ENCODE assay signal across 18 mouse cellular contexts in genomic region chr9:58234502-58235015, GRCm38 (mm10). TPM values are rescaled to one million over a fixed set of nuclear protein-coding genes. Genes with fewer than 3 reads are reported as not detected.
DNase-seq lines count a peak whose midpoint lies in the region; ATAC-seq and TF ChIP-seq lines count a peak whose summit lies in the region.
"Had no signal": no experiment of that assay in that cellular context is flagged by ENCODE, and none has a peak within 500 bp of the region (broad histone marks: within the 10 kb centered on the region; RNA-seq: fewer than 3 reads in every experiment).

No protein-coding gene starts in this region.

- no peaks in the 10 kb centered on the region for H3K27me3 ChIP-seq in testis, adult 2 months (ENCODE audit: control insufficient read depth, insufficient read depth, low read length)
- H3K27me3 ChIP-seq in G1E (ENCODE audit: insufficient read depth, low read length): no peaks in the 10 kb centered on the region; the same call in 1 of the 2 replicates
- H3K27me3 ChIP-seq: CH12.LX; heart, embryonic 13.5 days; hindbrain, embryonic 15.5 days had no signal

- H3K27ac ChIP-seq in testis, adult 2 months (ENCODE audit: control insufficient read depth, insufficient read depth, low read depth, low read length): no peak overlapping the region
- H3K27ac ChIP-seq: embryonic facial prominence, embryonic 10.5 days; gastrocnemius, adult 2 months; heart, embryonic 13.5 days; hindbrain, embryonic 15.5 days had no signal

- TF ChIP-seq POLR2A in testis, adult 2 months (IDR thresholded peaks at IDR 0.05; ENCODE audit: control insufficient read depth, low read depth, low read length): no peak
- TF ChIP-seq POLR2A in lung, adult 2 months (IDR thresholded peaks at IDR 0.05; ENCODE audit: borderline replicate concordance, extremely low read depth, low read depth, low read length): no peak

- TF ChIP-seq CTCF in testis, adult 2 months (IDR thresholded peaks at IDR 0.05; ENCODE audit: control insufficient read depth, insufficient read depth, insufficient replicate concordance, low read depth, low read length): no peak
- no peak for TF ChIP-seq CTCF in G1E (IDR thresholded peaks at IDR 0.05; ENCODE audit: low read depth, low read length)
- no peak for TF ChIP-seq CTCF in lung, adult 2 months (IDR thresholded peaks at IDR 0.05; ENCODE audit: insufficient read depth, low read length)

- H3K4me3 ChIP-seq in testis, adult 2 months (ENCODE audit: control insufficient read depth, low read depth, low read length): peak overlapping the region; percentile 21
- H3K4me3 ChIP-seq in G1E (ENCODE audit: low read depth, low read length): 0 out of 2 replicates have a peak overlapping the region, but pooled peaks have one; percentile 5
- H3K4me3 ChIP-seq in lung, adult 2 months (replicated peaks; ENCODE audit: extremely low read depth, low read depth, low read length): no peak overlapping the region
- H3K4me3 ChIP-seq: embryonic facial prominence, embryonic 10.5 days; gastrocnemius, adult 2 months; heart, embryonic 13.5 days; hindbrain, embryonic 15.5 days had no signal

- no peaks in the 10 kb centered on the region for H3K9me3 ChIP-seq in G1E (replicated peaks)
- H3K9me3 ChIP-seq: embryonic facial prominence, embryonic 10.5 days; heart, embryonic 13.5 days; hindbrain, embryonic 15.5 days had no signal

- H3K4me1 ChIP-seq in testis, adult 2 months (ENCODE audit: control insufficient read depth, insufficient read depth, low read length): peaks cover 5% of the 10 kb centered on the region; the same call in 1 of the 2 replicates
- H3K4me1 ChIP-seq in G1E (ENCODE audit: insufficient read depth, low read depth, low read length): peaks cover 28% of the 10 kb centered on the region
- H3K4me1 ChIP-seq in lung, adult 2 months (ENCODE audit: control insufficient read depth, insufficient read depth, low read length): peaks cover 10% of the 10 kb centered on the region
- H3K4me1 ChIP-seq: hindbrain, embryonic 15.5 days had no signal

- 98% methylated on average over 28 of the region's 28 CpGs for WGBS in lung, adult 2 months

- ATAC-seq in G1E (ENCODE audit: extremely low read depth, insufficient number of reproducible peaks, low FRiP score, poor library complexity, severe bottlenecking): no peak
- peak; percentile 57 for ATAC-seq in megakaryocyte, adult 5-6 weeks (ENCODE audit: poor library complexity, severe bottlenecking)
- ATAC-seq: forebrain, embryonic 14.5 days had no signal

- H3K36me3 ChIP-seq in testis, adult 2 months (ENCODE audit: control insufficient read depth, insufficient read depth, low read length): no peaks in the 10 kb centered on the region
- H3K36me3 ChIP-seq in G1E (replicated peaks): peaks cover 76% of the 10 kb centered on the region
- H3K36me3 ChIP-seq: hindbrain, embryonic 15.5 days had no signal

- no peak for DNase-seq in testis, postnatal 10 days (ENCODE audit: low spot score)
- no peak for DNase-seq in G1E (ENCODE audit: low spot score)
- DNase-seq in cerebellum, postnatal 14 days: no peak
- DNase-seq in left cerebral cortex, adult 8-10 months (ENCODE audit: low spot score in 2 of 2): no peak
- DNase-seq in lung, adult 2 months: no peak
- DNase-seq: adrenal gland, postnatal 14 days; cerebellum, adult 11-12 months; cerebellum, adult 9-10 months; gastrocnemius, postnatal 25 days; heart, postnatal 36 days had no signal

RNA-seq across cellular contexts. Expression of gene Pml, which starts 15.0 kb away (rescaled TPM):
- 1.8 and 2.9 TPM in 2 replicates for polyA plus RNA-seq in testis, adult 2 months (2012; rRNA removed)
- total RNA-seq in G1E (2014; fragmentation: Nextera tagmentation): 101 and 108 TPM in 2 replicates
- 19.0 and 22.3 TPM in 2 replicates for total RNA-seq in G1E (2017)
- 163 and 217 TPM in 2 replicates for polyA plus RNA-seq in G1E (2012)
- 37.7 and 41.3 TPM in 2 replicates for total RNA-seq in megakaryocyte, adult 5-6 weeks (2015)
- 15.5 and 17.4 TPM in 2 replicates for total RNA-seq in megakaryocyte, adult 5-6 weeks (2017)
- 10 to 100 TPM; 15.3 to 20.3 (median 17.5) TPM for total RNA-seq in left cerebral cortex, adult 8-10 months (2022)
- polyA plus RNA-seq in lung, adult 2 months (2012; rRNA removed): 24.0 and 29.6 TPM in 2 replicates

RNA-seq across cellular contexts. Expression of gene Stoml1, which starts 18.4 kb away (rescaled TPM):
- polyA plus RNA-seq in testis, adult 2 months (2012; rRNA removed): 11.0 and 11.5 TPM in 2 replicates
- total RNA-seq in G1E (2014; fragmentation: Nextera tagmentation): 7.4 and 8.6 TPM in 2 replicates
- total RNA-seq in G1E (2017): 6.9 and 8.8 TPM in 2 replicates
- polyA plus RNA-seq in G1E (2012): 6.0 and 6.4 TPM in 2 replicates
- 5.8 and 6.1 TPM in 2 replicates for total RNA-seq in megakaryocyte, adult 5-6 weeks (2015)
- total RNA-seq in megakaryocyte, adult 5-6 weeks (2017): 9.4 and 11.9 TPM in 2 replicates
- 10 to 100 TPM; 65.6 to 69.4 (median 67.4) TPM for total RNA-seq in left cerebral cortex, adult 8-10 months (2022)
- polyA plus RNA-seq in lung, adult 2 months (2012; rRNA removed): 38.8 and 52.2 TPM in 2 replicates

RNA-seq across cellular contexts. Expression of gene Islr2, which starts 30.4 kb away (rescaled TPM):
- polyA plus RNA-seq in testis, adult 2 months (2012; rRNA removed): 5.1 and 5.2 TPM in 2 replicates
- total RNA-seq in G1E (2014; fragmentation: Nextera tagmentation) (not detected in 2 replicates), G1E (2017) (0.11 TPM in 1 of 2 replicates, not detected in the other)
- 0.03 and 0.04 TPM in 2 replicates for polyA plus RNA-seq in G1E (2012)
- total RNA-seq in megakaryocyte, adult 5-6 weeks (2015): not detected in 2 replicates
- total RNA-seq in megakaryocyte, adult 5-6 weeks (2017): not detected in 2 replicates
- total RNA-seq in left cerebral cortex, adult 8-10 months (2022): 10 to 100 TPM; 63.9 to 73.8 (median 69.4) TPM
- polyA plus RNA-seq in lung, adult 2 months (2012; rRNA removed): 0.11 and 0.90 TPM in 2 replicates
- total RNA-seq: CH12.LX had no signal

RNA-seq across cellular contexts. Expression of gene Islr, which starts 30.5 kb away (rescaled TPM):
- 5.6 and 8.4 TPM in 2 replicates for polyA plus RNA-seq in testis, adult 2 months (2012; rRNA removed)
- total RNA-seq in G1E (2014; fragmentation: Nextera tagmentation) (not detected in 2 replicates), G1E (2017) (0.12 and 0.22 TPM in 2 replicates)
- not detected in 2 replicates for polyA plus RNA-seq in G1E (2012)
- total RNA-seq in megakaryocyte, adult 5-6 weeks (2015): 0.16 and 0.33 TPM in 2 replicates
- total RNA-seq in megakaryocyte, adult 5-6 weeks (2017): not detected in 2 replicates
- 10 to 100 TPM; 14.8 to 23.4 (median 18.9) TPM for total RNA-seq in left cerebral cortex, adult 8-10 months (2022)
- polyA plus RNA-seq in lung, adult 2 months (2012; rRNA removed): 62.6 and 74.0 TPM in 2 replicates
- total RNA-seq: CH12.LX had no signal

Comparison
In these comparisons a context has a peak if more than half of its experiments do, and no peak if none do; other contexts are left out.
1. RNA of gene Stoml1, which starts 18.4 kb away (total RNA-seq): 65.6 to 69.4 TPM in left cerebral cortex, adult 8-10 months; 5.8 to 11.9 TPM in megakaryocyte, adult 5-6 weeks and 6.9 to 8.8 TPM in G1E; every median in the first group is over 4 times any median in the second.
2. RNA of gene Islr2, which starts 30.4 kb away (total RNA-seq): 63.9 to 73.8 TPM in left cerebral cortex, adult 8-10 months; 0.11 TPM in G1E and not detected in megakaryocyte, adult 5-6 weeks; every median in the first group is over 10 times any median in the second.